Mouse (Mus musculus) neutrophil, adult 5-6 weeks (primary cell): ENCODE results near the gene Stk38l. TPM values are rescaled to one million over a fixed set of nuclear protein-coding genes. Genes with fewer than 3 reads are reported as not detected.
A peak's percentile ranks its signal among the peaks of the same experiment; 100 is the strongest.

ENCODE experiments used
- ATAC-seq: fragments of 151-379, 151-347 bp; 2 replicates; pipeline ENCODE4 v1.8.0; 2017; ENCODE audit warnings: mild to moderate bottlenecking, moderate TSS enrichment; ENCODE audit not compliant: insufficient number of reproducible peaks, poor library complexity, low FRiP score, severe bottlenecking; ENCODE audit errors: extremely low read depth
- total RNA-seq: library from RNA; stranded (forward); fragments of 200-1000 nt; gene quantifications from 2 replicates; pipeline ENCODE4 v1.2.3, GENCODE M21; 2017

Gene Stk38l
- total RNA-seq, 1 experiment from 2014 or later, result 13.4 TPM

DNA sequence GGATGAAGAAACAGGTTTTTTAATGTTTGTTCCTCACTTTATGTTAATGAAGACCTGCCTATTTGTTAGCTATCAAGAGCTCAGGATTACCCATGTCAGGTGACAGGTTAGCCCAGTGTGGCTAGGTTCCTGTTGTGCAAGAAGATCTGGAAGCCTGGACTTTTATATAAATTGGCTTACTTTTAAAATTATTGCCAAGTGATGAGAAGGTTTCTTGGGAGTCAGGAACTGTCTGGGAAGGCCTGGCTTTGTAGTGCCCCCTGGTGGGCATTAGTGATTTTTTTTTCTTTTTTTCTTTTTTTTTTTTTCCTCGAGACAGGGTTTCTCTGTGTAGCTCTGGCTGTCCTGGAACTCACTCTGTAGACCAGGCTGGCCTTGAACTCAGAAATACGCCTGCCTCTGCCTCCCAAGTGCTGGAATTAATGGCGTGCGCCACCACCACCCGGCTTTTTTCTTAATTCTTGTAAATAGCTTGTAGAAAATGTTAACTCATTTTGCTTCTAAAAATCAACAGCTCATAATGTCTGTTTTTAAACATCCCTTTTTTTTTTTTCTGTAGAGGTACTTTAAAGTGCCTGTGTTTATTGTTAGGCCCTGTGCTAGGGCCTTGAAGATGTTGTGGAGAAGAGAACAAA, 37.6 kb downstream of the Stk38l start:
- no peak for ATAC-seq

DNA sequence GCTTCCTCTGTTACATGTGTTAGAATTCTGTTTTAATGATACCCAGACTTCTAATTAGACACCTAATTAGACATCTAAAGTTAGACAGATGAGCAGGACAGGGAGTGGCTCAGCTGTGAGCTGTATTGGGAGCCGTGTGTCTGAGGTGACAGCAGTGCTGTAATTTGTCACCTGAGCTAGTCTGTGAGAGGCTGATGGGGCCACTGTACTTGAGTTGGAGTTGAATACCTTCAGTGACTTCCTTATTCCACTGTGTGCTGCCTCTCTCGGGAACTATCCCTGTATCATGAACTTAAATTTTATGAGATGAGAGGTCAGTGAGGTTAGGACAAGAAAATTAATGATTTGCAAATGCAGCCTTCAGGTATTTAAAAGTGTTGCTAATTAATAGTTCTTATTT, 39.8 kb downstream of the Stk38l start:
- ATAC-seq, result no peak

DNA sequence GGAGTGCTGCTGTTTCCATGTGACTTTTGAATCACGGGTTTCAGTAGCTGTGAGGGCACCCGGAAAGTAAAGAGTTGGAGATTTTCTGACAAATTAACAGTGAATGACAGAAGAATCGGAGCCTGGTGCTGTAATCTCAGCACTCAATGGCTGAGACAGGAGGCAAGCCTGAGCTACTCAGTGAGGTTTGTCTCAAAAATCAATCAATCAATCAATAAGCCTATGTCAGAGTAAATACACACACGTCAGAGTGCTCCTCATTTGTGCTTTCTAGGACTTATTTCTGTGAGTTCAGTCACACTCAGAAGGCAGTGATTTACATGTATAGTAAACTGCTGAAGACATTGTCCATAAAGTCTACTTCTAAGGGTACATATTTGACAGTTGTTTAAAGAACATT, 40.5 kb downstream of the Stk38l start:
- ATAC-seq, result no peak

DNA sequence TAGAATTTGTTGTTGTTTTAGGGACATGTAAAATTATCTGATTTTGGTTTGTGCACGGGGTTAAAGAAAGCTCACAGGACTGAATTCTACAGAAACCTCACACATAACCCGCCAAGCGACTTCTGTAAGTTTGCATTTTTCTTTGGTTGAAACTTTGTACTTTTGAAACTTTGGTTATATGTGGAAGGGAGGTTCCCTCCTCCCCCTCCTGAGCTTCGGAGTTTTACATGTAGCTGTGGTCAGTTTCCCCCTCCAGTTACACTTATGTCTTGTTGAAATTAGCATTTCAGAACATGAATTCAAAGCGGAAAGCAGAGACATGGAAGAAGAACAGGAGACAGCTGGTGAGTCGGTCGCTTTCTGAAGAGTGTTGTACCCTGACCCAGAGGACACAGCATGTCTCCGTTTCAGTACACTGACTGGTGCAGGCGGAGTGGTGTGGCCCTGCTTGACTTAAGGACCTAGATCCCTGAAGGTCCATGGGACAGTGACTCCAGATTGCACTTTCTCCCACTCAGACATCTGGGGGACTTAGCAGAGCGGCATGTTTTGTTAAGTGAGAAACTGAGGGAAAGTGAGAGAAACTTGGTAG, 44.1 kb downstream of the Stk38l start:
- no peak for ATAC-seq

DNA sequence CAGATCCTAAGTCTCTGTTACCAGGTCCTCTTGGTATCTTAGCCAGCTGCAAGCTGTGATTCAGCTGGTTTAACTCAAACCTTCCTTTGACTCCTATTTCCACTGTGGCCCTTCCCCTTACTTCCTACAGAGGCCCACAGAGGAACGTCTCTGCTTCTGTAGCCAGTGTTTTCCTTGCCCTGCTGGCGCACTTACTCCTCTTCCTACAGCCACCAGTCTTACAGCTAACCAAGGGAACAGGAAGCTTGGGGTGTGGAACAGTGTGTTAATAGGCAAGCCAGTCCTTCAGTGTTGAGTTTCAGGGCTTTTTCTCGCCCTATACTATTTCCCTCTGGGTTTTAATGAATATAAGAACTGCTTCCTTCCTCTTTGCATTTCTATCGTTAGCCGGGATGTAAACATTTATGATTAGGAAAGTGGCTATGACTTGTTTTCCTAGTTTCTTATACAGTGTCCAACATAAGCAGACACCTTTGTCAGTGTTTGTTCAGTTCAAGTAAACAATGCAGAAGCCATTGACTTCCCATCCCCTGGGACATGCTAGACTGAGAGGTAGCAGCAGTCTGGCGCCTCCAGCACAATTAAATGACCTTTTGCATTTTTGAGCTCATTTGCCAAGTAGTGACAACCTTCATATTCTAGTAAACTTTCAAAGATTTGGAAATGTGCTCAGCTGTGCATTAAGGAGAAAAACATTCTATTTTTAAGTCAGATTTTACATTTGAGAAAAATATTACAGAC, 45.4 kb downstream of the Stk38l start:
- 0 out of 2 replicates have a peak, but pooled peaks have one; percentile 26 for ATAC-seq

DNA sequence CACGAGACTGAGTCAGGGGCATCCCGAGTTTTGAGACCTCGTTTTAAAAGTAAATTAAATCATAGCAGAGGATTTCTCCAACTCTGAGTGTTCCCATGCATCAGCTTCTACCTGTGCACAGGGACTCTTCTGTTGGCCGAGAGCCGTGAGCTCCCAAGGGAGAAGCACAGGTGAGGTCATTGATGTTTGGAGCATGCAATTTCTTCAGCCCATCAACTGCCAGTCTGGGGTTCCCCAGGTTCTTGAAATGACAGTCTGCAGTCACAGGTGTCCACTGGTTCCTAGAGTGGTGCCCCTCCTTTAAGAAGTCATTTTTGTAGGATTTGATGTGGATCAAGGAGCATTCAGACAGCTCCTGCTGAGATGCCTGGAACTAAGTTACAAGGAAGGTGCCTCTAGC, 46.0 kb downstream of the Stk38l start:
- no peak for ATAC-seq

DNA sequence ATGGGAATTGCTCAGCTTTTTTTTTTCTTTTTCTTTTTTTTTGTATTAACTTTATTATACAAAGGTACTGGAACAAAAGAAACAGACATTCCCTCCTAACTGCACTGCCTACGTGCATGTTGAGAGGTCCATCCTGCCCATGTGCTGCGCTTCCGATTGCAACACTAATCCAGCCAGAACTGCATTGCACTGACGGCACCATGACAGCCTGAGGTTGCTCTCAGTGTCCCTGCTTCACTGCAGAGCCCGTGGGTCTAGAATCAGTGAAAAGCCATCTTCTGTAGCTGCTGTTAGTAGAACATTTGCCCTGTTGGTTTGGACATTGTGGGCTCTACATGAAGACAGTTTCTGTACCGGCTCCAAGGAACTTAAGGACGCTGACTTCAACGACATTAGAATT, 51.1 kb downstream of the Stk38l start:
- ATAC-seq, result peak; percentile 45; the same call in 1 of the 2 replicates

DNA sequence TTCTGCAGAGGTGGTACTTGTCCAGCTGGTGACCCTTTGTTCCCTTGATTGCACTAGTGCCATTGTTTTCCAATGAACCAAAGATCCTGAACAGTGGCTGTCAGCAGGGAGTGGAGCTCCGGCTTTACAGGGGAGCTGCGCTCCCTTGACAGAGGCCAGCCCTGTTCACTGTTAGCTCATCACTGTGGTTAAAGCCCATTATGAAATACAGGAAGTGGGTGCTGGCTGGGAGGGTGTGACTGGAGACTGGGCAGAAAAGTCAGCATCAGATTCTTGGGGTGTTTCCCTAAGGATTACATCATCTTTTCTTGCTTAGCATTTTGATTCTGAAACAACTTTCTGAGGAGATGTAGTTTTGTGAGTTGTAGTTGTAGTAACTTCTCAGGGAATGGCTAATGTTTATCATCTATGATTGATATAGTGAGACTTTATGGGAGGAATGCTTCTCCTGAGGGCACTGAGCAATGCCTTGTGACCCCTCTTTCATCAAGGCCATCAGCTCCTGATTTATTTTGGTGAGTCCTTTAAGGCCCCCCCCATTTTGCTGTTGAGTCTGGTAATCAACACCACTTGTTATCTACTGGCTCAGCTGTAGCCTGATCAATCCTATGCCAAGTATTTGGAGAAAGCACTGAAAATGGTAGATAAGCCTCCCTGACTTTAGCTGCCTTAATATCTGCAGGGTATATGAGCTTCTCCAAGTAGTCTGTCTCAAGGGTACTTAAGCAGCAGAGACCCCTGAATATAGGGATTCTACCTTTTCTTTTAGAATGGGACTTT, 52.0 kb downstream of the Stk38l start:
- ATAC-seq, result peak; percentile 99

DNA sequence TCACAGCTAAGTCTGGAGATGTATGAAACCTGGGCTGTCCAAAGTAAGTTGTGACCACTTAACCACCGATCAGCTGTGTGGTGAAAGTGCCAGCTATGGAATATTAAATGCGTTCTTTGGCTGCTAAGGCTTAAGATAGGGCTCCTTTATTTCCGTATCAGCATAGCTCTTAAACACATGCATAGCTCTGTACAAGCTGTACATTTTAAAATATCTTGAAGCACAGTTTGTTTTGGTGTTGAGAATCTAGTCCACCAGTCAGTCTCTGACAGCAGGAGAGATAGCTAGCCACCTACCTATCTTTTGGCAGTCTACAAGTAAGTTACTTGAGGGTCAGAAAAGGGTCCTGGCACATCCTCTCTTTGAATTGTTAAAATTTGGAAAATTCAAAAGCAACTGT, 53.3 kb downstream of the Stk38l start:
- no peak for ATAC-seq

DNA sequence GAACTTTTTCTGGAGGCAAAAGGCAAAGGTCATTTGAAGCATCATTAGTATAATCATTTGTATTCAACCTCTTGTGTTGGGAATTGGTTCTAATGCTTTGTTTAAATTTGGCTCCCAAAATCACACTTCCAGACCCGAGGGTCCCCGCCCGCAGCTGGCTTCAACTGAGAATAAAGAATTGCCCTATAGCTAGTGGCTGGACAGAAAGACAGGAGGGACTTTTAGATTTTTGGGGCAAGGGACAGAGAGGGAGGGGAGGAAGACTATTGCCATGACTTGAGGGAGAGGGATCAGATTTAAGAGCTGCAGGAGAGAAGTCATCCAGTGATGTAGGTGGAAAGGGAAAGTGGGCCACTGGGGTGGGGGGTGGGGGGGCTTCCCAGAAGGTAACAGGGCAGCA, 56.8 kb downstream of the Stk38l start:
- no peak for ATAC-seq

DNA sequence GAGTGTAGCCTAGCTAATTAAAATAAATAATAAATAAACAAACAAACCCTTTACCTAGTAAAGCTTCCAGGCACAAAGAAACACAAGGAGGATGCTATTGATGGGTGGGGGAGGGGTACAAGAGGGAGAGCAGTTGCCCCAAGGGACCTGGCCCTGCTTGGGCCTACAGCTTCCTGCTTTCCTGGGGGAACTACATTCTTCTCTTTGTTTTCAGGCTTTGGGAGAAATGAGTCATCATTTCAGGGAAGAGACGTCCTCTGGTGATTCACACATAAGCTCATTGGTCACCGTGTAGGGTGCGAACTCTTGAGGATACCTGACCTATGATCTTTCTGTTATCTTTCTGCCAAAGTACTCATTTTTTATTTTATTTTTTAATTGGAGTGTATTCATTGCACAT, 68.7 kb downstream of the Stk38l start:
- no peak for ATAC-seq

DNA sequence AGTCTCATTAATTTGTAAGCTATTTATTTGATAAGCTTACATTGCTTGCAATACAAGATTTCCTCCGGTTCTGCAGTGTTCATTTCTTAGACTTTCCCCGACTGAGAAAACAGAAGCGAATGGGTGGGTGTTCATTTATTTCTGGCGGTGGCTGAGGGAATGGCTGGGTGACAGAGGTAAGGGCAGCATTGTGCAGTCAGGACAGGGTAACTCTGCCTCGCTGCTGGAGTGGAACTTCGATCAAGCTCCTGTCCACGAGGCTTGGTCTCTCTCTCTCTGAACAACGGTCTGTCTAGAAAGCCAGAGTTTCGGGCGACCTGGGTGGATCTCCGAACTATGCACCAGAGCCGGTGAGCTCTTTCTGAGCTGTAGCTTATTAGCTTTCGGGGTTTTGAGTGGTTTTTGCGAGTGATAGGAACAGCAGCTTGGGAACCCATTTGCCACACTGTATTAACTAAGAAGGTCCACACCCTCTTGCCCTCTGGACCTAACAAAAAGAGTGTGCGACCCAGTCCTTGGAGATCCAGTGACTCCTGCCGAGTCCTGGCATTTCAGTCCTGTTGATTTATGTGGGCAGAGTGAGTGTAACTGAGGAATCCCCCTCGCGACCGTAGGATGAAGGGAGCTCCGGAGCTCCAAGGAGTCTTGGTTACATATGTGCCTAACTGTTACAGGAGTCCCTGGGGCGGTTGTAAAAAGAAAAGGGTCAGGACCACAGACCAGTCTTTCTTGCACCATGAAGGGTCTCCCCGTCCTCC, 70.5 kb downstream of the Stk38l start:
- ATAC-seq, result no peak

DNA sequence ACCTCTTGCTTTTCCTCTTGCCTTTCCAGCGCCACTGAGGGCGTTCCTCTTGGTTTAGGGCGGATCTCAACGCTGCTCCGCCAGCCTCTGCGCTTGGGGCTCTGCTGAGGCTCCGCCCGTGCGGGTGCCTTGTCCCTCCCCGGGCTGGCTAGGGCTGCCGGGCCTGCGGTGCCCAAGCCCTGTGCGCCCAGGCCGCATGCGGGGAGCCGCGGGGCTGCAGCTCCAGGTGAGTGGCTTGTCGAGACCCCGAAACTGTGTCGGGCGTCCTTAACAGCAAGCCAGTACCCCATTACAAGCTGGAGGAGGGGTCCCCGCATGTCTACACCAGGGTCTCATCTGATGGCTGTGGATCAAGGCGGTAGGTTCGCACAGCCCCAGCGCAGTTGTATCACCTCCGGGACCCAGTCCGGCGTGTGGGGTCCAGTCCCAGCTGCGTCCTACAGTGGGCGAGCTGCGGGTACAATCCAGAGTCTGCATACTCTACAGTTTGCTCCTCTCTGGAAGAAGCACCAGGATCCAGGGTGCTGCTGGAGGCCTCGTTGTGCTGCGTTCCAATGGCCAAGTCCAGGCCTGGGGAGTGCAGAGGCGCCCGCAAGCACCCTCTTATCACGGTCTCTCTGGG, 71.2 kb downstream of the Stk38l start, which contains the start of gene Arntl2:
TSS of gene Arntl2 (plus strand) at position 132 of the 622 bp plus-strand sequence.
- ATAC-seq, result peak; percentile 65

DNA sequence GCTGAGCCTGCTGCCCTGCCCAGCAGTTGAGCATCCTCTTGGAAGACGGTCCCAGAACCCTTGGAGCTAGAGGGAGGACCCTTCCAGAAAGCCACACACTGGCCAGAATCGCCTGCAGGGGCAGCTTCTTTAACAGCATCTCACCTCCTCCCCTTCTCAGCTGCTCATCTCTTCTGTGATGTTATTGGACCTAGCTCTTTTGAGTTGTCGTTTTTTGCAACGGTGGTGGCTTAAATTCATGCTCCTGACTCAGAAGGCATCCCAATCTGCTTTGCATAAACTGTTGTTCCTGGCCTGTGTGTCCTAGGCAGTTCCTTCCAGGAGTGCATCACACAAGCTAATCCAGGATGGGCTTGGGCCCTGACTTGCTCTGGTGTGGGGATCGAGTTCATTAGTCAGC, 72.7 kb downstream of the Stk38l start:
- ATAC-seq, result no peak

DNA sequence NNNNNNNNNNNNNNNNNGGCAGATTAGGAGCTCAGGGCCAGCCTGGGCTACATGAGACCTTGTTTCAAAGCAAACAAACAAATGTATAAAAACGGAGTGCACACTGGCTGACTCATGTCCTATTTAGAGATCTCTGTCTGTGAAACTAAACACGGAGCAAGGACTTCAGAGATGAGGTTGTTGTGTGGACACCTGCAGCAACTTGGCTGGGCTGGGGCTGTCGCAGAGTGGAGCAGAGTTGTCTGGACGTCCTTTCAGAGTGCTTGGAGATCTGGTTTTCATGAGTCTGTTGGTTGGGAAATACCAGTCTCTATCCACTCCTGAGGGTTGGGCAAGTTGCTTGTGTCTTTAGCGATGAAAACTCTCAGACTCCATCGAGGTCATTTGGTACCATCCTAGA, 85.2 kb downstream of the Stk38l start:
- ATAC-seq, result no peak

DNA sequence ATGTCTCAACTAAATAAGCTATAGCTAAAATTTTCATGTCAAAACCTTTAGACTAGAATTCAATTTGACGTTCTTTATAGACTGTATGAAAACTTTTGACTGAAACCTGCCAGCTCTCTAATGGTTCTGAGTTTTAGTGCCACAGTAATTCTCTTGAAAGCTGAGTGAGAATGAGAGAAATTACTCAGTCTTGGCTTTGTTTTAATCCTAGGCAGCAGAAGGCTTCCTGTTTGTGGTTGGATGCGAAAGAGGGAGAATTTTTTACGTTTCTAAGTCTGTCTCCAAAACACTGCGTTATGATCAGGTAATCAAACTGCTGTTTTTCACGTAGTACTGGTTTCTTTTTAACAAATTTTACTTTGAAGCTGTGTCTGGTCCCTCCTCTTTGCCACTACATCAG, 88.2 kb downstream of the Stk38l start:
- no peak for ATAC-seq

DNA sequence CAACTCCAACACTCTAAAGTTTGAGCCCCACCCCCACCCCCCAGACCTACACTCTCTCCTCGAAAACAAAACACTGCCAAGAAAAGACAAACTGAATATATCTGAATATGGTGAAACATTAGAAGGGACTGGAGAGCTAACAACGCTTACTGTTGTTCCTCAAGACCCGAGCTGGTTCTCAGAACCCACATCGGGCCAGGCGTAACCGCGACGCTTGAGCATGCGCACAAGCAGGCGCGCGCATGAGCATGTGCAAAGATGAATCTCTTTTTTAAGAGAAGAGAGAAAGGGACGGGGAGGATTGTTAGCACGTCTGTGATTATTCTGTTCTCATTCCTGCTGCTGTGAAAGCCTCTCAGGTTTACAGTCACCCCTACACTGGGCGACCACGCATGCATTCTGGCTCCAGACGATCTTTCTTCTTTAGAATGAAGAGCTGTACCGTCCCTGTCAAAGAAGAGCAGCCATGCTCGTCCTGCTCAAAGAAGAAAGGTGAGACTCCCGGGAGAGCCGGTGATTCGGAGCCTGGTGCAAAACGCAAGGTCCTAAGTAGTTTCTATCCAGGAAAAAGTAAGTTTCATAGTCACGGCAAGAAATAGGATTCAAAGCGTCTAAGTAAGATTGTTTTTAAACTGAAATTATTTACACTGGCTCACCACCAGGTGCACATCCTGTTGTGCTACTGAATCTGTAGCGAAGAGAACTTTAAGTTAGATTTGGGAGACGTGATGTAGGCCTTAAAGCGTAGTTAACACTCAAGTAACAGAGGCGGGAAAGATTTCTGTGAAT, 95.6 kb downstream of the Stk38l start:
- no peak for ATAC-seq

DNA sequence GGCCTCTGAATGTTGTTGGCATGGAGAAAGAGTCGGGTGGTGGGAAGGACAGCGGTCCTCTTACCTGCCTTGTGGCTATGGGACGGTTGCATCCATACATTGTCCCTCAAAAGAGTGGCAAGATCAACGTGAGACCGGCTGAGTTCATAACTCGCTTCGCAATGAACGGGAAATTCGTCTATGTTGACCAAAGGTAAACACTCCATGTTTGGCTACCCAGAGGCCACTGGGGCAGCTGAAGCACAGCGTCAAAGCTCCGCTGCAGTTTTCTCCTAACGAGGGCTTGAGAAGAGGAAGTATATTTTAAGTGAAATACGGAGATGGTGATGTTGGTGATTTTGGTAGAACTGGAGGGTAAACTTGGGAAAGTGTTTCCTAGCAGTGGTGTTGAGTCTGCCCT, 97.2 kb downstream of the Stk38l start:
- ATAC-seq, result no peak
